Mouse (Mus musculus): ENCODE measurements at regions not wholly inside any gene's neighbourhood (a gene's known extent, or its start where the extent isn't known, plus 50 kb on each side); places are given as distances from the start of the nearest gene placed in this dataset.

DNA sequence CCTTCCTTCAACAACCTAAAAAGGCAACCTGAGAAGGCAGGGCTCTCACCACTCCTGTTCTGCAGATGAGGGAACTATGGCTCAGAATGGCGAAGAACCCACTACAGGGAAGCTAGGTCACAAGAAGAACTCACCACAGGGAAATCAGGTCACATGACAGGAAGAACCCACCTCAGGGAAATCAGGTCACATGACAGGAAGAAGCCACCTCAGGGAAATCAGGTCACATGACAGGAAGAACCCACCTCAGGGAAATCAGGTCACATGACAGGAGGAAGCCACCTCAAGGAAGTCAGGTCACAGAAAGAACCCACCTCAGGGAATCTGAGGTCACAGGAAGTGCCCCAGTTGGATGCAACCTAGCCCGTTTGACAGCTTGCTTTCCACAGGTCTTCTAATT is 399.7 kb downstream of the Ptpru start:
- TF ChIP-seq CTCF (IDR thresholded peaks at IDR 0.05; ENCODE audit: low read depth) (no peak), EP300 (optimal IDR thresholded peaks at IDR 0.05) (no peak)
